Mouse (Mus musculus): ENCODE results near the gene Gm49353.

Gene Gm49353

GRCm38 (mm10) chr10:29198642-29199041 is at the start of gene Gm49353:
Gm49353 (plus strand) TSS chr10:29198954.
- DNase-seq (ENCODE audit: low spot score in 2 of 2), result no peak

- DNase-seq (ENCODE audit: low spot score in 2 of 2), result no peak
These were observed 43.5 kb upstream of the Gm49353 start for GRCm38 (mm10) chr10:29155304-29155703.

- DNase-seq (ENCODE audit: low spot score in 2 of 2), result no peak
These were observed 37.1 kb upstream of the Gm49353 start for GRCm38 (mm10) chr10:29161664-29162063.

GRCm38 (mm10) chr10:29173778-29174177 is 25.0 kb upstream of the Gm49353 start:
- no peak for DNase-seq (ENCODE audit: low spot score in 2 of 2)

- no peak for DNase-seq (ENCODE audit: low spot score in 2 of 2)
These were observed 23.1 kb upstream of the Gm49353 start for GRCm38 (mm10) chr10:29175656-29176055.

GRCm38 (mm10) chr10:29176881-29177280 is 21.9 kb upstream of the Gm49353 start:
- peak in 1 of 2 experiments; percentile 58 for DNase-seq (ENCODE audit: low spot score in 2 of 2)

GRCm38 (mm10) chr10:29178003-29178402 is 20.8 kb upstream of the Gm49353 start:
- peak; percentile 59 to 63 for DNase-seq (ENCODE audit: low spot score in 2 of 2)

- no peak for DNase-seq (ENCODE audit: low spot score in 2 of 2)
These were observed 18.5 kb upstream of the Gm49353 start for GRCm38 (mm10) chr10:29180210-29180609.

GRCm38 (mm10) chr10:29181046-29181445 is 17.7 kb upstream of the Gm49353 start:
- peak in 1 of 2 experiments; percentile 43 for DNase-seq (ENCODE audit: low spot score in 2 of 2)

GRCm38 (mm10) chr10:29193769-29194168 is 5.0 kb upstream of the Gm49353 start:
- DNase-seq (ENCODE audit: low spot score in 2 of 2), result no peak

- DNase-seq (ENCODE audit: low spot score in 2 of 2), result no peak
These were observed 1.9 kb upstream of the Gm49353 start for GRCm38 (mm10) chr10:29196811-29197210.

- no peak for DNase-seq (ENCODE audit: low spot score in 2 of 2)
These were observed 1.1 kb downstream of the Gm49353 start for GRCm38 (mm10) chr10:29199835-29200234.

GRCm38 (mm10) chr10:29200609-29201008 is 1.9 kb downstream of the Gm49353 start:
- DNase-seq (ENCODE audit: low spot score in 2 of 2), result no peak

GRCm38 (mm10) chr10:29206730-29207129 is 8.0 kb downstream of the Gm49353 start:
- DNase-seq (ENCODE audit: low spot score in 2 of 2), result peak in 1 of 2 experiments; percentile 57

- DNase-seq (ENCODE audit: low spot score in 2 of 2), result no peak
These were observed 10.0 kb downstream of the Gm49353 start for GRCm38 (mm10) chr10:29208735-29209134.

- DNase-seq (ENCODE audit: low spot score in 2 of 2), result peak in 1 of 2 experiments; percentile 59
These were observed 12.7 kb downstream of the Gm49353 start, which contains the start of gene 9330159F19Rik for GRCm38 (mm10) chr10:29211453-29211852. 9330159F19Rik (plus strand) TSS chr10:29211606.

GRCm38 (mm10) chr10:29213534-29214100 is 14.9 kb downstream of the Gm49353 start:
- peak in 1 of 2 experiments; percentile 55 for DNase-seq (ENCODE audit: low spot score in 2 of 2)

- no peak for DNase-seq (ENCODE audit: low spot score in 2 of 2)
These were observed 18.2 kb downstream of the Gm49353 start for GRCm38 (mm10) chr10:29216957-29217356.

GRCm38 (mm10) chr10:29217451-29217850 is 18.7 kb downstream of the Gm49353 start:
- DNase-seq (ENCODE audit: low spot score in 2 of 2), result no peak

- no peak for DNase-seq (ENCODE audit: low spot score in 2 of 2)
These were observed 26.6 kb downstream of the Gm49353 start for GRCm38 (mm10) chr10:29225329-29225728.

- no peak for DNase-seq (ENCODE audit: low spot score in 2 of 2)
These were observed 32.5 kb downstream of the Gm49353 start for GRCm38 (mm10) chr10:29231208-29231607.

Measured in frontal cortex, postnatal 36 days (tissue).